Mouse (Mus musculus) liver, embryonic 14.5 days (tissue): ENCODE data around the gene Myh7.

Source experiments
- CTCF ChIP-seq: IDR thresholded peaks from 2 replicates; pipeline ENCODE4 v1.5.1; 2016; ENCODE audit warnings: antibody characterized with exemption, low read depth, control low read depth
- EP300 ChIP-seq: IDR thresholded peaks from 2 replicates; pipeline ENCODE4 v1.6.1; 2016; ENCODE audit warnings: antibody characterized with exemption, low read depth

DNA sequence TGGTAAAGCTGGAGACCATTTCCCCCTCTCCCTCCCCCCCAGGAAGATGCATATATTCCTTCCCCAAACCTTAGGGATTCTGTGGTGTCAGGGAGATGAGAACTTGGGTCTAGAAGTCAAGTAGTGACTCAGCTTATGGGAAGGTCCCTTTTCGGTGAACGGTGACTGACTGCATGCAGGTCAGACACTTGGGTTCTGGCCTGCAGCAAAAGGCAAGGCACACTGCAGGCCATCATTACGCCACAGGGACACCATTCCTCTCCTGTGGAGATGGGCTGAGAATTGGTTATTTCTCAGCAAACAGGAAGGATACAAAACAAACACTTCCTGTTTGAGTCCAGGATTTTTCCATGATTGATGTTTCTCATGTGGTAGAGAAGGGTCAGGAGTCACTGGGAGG, 35.2 kb downstream of the Myh7 start:
- TF ChIP-seq CTCF (no peak), EP300 (no peak)
